8 mouse cellular contexts compared by ENCODE assay signal in the genomic region with DNA sequence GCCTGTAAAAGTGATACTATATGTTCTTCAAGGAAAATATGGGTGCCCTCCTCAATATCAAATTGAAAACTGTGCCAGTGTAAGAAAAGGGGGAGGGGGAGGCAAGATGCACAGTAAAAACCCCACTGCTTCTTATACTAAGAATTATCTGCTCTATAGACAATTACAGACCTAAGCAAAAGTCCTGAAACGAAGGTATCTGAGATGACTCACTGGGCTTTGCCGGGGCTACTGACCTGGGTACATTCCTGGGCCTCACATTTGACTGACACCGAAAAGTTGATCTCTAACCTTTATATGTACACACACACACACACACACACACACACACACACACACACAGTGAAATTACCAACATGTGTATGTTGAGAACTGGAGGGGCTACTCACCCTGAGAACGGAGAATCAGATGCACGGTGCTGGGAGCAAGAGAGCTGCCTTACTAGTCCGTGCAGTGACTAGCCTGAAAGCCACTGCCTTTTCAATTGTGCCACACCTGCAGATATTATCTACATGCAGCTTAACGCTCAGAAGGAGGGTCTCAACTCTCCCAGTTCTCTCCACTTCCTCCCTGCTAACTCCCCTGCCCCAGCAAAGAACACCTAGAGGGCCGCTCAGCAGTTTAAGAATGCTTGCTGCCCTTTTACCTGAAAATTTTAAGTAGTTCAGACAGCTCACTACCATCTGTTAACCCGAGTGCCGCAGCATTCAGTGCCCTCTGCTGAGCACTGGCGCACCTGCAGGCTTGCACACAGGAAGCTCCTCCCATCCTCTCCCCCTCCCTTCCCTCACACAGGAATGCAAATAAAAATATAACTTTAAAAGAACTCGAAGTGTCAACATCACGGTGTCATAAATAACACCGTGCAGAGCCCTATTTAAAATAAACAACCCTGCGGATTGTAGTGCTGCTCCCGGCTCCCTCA. TPM values are rescaled to one million over a fixed set of nuclear protein-coding genes. Genes with fewer than 3 reads are reported as not detected.
DNase-seq lines count a peak whose midpoint lies in the region; ATAC-seq and TF ChIP-seq lines count a peak whose summit lies in the region.

No protein-coding gene starts in this region.

- no peak overlapping the region for H3K27ac ChIP-seq in forebrain, embryonic 14.5 days (ENCODE audit: low read depth, low read length)
- H3K27ac ChIP-seq in liver, postnatal 0 days (ENCODE audit: low read depth), result peak overlapping the region; percentile 91
- H3K27ac ChIP-seq in neural tube, embryonic 13.5 days (replicated peaks), result no peak overlapping the region

- DNase-seq in cerebellum, adult 11 months, result peak; percentile 30
- DNase-seq in forebrain, embryonic 14.5 days (ENCODE audit: low spot score), result peak; percentile 76
- peak; percentile 84 for DNase-seq in heart, postnatal 14 days
- peak; percentile 82 for DNase-seq in layer of hippocampus, adult 11-12 months (ENCODE audit: low spot score)
- DNase-seq in liver, postnatal 0 days, result peak; percentile 87
- DNase-seq in testis, postnatal 14 days (ENCODE audit: low spot score), result peak; percentile 70

- no peaks in the 10 kb centered on the region for H3K27me3 ChIP-seq in E14TG2a.4 (ENCODE audit: insufficient read depth, low read length)
- no peaks in the 10 kb centered on the region for H3K27me3 ChIP-seq in forebrain, embryonic 14.5 days (replicated peaks; ENCODE audit: control insufficient read depth, insufficient read depth, low read length)
- H3K27me3 ChIP-seq in liver, postnatal 0 days (ENCODE audit: insufficient read depth, low read length), result no peaks in the 10 kb centered on the region
- H3K27me3 ChIP-seq in neural tube, embryonic 13.5 days, result no peaks in the 10 kb centered on the region

- H3K4me2 ChIP-seq in forebrain, embryonic 14.5 days (ENCODE audit: low read length), result peak overlapping the region; percentile 53
- peak overlapping the region; percentile 76 for H3K4me2 ChIP-seq in liver, postnatal 0 days (ENCODE audit: low read depth, low read length)
- peak overlapping the region; percentile 65 for H3K4me2 ChIP-seq in neural tube, embryonic 13.5 days

- peak; percentile 96 for ATAC-seq in forebrain, embryonic 14.5 days
- peak; percentile 92 for ATAC-seq in liver, postnatal 0 days
- peak; percentile 98 for ATAC-seq in neural tube, embryonic 13.5 days (ENCODE audit: low read depth)

- peak; percentile 38 for TF ChIP-seq CTCF in E14TG2a.4 (conservative IDR thresholded peaks at IDR 0.05; ENCODE audit: low read length)
- TF ChIP-seq CTCF in liver, postnatal 0 days (IDR thresholded peaks at IDR 0.05; ENCODE audit: low read depth), result peak; percentile 96

- no peak for TF ChIP-seq EP300 in liver, postnatal 0 days (IDR thresholded peaks at IDR 0.05; ENCODE audit: low read depth)

- no peaks in the 10 kb centered on the region for H3K9me3 ChIP-seq in E14TG2a.4 (ENCODE audit: low read length)
- no peaks in the 10 kb centered on the region for H3K9me3 ChIP-seq in forebrain, embryonic 14.5 days (replicated peaks; ENCODE audit: control insufficient read depth, low read length)
- no peaks in the 10 kb centered on the region for H3K9me3 ChIP-seq in liver, postnatal 0 days (ENCODE audit: low read length)
- no peaks in the 10 kb centered on the region for H3K9me3 ChIP-seq in neural tube, embryonic 13.5 days

- peak overlapping the region; percentile 59 for H3K9ac ChIP-seq in forebrain, embryonic 14.5 days (ENCODE audit: low read length)
- peak overlapping the region; percentile 71 for H3K9ac ChIP-seq in liver, postnatal 0 days (replicated peaks)
- peak overlapping the region; percentile 41 for H3K9ac ChIP-seq in neural tube, embryonic 13.5 days

- 22% methylated on average over 16 of the region's 16 CpGs for WGBS in forebrain, embryonic 14.5 days
- 5% methylated on average over 16 of the region's 16 CpGs for WGBS in liver, postnatal 0 days (ENCODE audit: insufficient replicate concordance)
- WGBS in neural tube, embryonic 13.5 days, result 23% methylated on average over 16 of the region's 16 CpGs

- H3K4me3 ChIP-seq in E14TG2a.4 (replicated peaks; ENCODE audit: low read length), result peak overlapping the region; percentile 51
- H3K4me3 ChIP-seq in forebrain, embryonic 14.5 days (ENCODE audit: low read depth, low read length), result peak overlapping the region; percentile 33
- peak overlapping the region; percentile 67 for H3K4me3 ChIP-seq in liver, postnatal 0 days (ENCODE audit: low read depth, low read length)
- H3K4me3 ChIP-seq in neural tube, embryonic 13.5 days, result peak overlapping the region; percentile 46

- no peaks in the 10 kb centered on the region for H3K36me3 ChIP-seq in E14TG2a.4 (ENCODE audit: insufficient read depth, low read length)
- no peaks in the 10 kb centered on the region for H3K36me3 ChIP-seq in forebrain, embryonic 14.5 days (ENCODE audit: control insufficient read depth, insufficient read depth, low read length)
- no peaks in the 10 kb centered on the region for H3K36me3 ChIP-seq in liver, postnatal 0 days (replicated peaks; ENCODE audit: insufficient read depth, low read length)
- H3K36me3 ChIP-seq in neural tube, embryonic 13.5 days, result no peaks in the 10 kb centered on the region

- H3K4me1 ChIP-seq in E14TG2a.4 (replicated peaks; ENCODE audit: low read depth, low read length), result peaks cover 46% of the 10 kb centered on the region
- no peaks in the 10 kb centered on the region for H3K4me1 ChIP-seq in forebrain, embryonic 14.5 days (ENCODE audit: control insufficient read depth, insufficient read depth, low read length)
- H3K4me1 ChIP-seq in liver, postnatal 0 days (ENCODE audit: insufficient read depth), result peaks cover 39% of the 10 kb centered on the region
- peaks cover 3% of the 10 kb centered on the region; the same call in 1 of the 2 replicates for H3K4me1 ChIP-seq in neural tube, embryonic 13.5 days (replicated peaks)

- intact Hi-C loops in heart, postnatal 14 days (cut with DNase I), result loop anchor here (1.0 to 2.0 kb wide), 2 partner anchors 57 to 143 kb away; a partner anchor contains a TSS

RNA-seq across cellular contexts. Expression of a gene that starts 37.6 kb away (rescaled TPM):
- polyA plus RNA-seq in forebrain, embryonic 14.5 days (2014; fragmentation: Nextera tagmentation; extraction: Ambion mirVana), result not detected in 2 replicates
- total RNA-seq in heart, postnatal 14 days (2021), result 1 to 10 TPM in 1 of 2 experiments, under 1 TPM in 1; 0.22 to 1.4 TPM
- polyA plus RNA-seq in liver, postnatal 0 days (2015; fragmentation: Nextera tagmentation; extraction: Ambion mirVana), result 1.0 and 1.5 TPM in 2 replicates
- polyA plus RNA-seq in neural tube, embryonic 13.5 days (2015; fragmentation: Nextera tagmentation; extraction: Ambion mirVana), result not detected in 2 replicates

RNA-seq across cellular contexts. Expression of a gene that starts 57.2 kb away (rescaled TPM):
- not detected in 2 replicates for polyA plus RNA-seq in forebrain, embryonic 14.5 days (2014; fragmentation: Nextera tagmentation; extraction: Ambion mirVana)
- 10 to 100 TPM; 43.5 to 46.0 TPM for total RNA-seq in heart, postnatal 14 days (2021)
- polyA plus RNA-seq in liver, postnatal 0 days (2015; fragmentation: Nextera tagmentation; extraction: Ambion mirVana), result 2.3 and 3.0 TPM in 2 replicates
- not detected in 2 replicates for polyA plus RNA-seq in neural tube, embryonic 13.5 days (2015; fragmentation: Nextera tagmentation; extraction: Ambion mirVana)

Comparison
In these comparisons a context has a peak if more than half of its experiments do, and no peak if none do; other contexts are left out.
1. DNase-seq: peak in every context shown above with its lines; median percentile 87 in liver, postnatal 0 days; 84 in heart, postnatal 14 days; 82 in layer of hippocampus, adult 11-12 months; 76 in forebrain, embryonic 14.5 days; 70 in testis, postnatal 14 days; 30 in cerebellum, adult 11 months.